Mouse (Mus musculus) heart, embryonic 11.5 days (tissue): ENCODE measurements around the gene Gipc2. TPM values are rescaled to one million over a fixed set of nuclear protein-coding genes. Genes with fewer than 3 reads are reported as not detected.

ENCODE experiments used
- ATAC-seq: fragments of 200-750 bp; cut with Nextera tagmentation; replicated peaks from 2 replicates; pipeline ENCODE4 v1.8.0; 2017; ENCODE audit warnings: moderate library complexity; ENCODE audit not compliant: insufficient number of reproducible peaks, low FRiP score, low TSS enrichment
- H3K27ac ChIP-seq: fragments of 300-500 bp; sonication (generic); 2 replicates; pipeline ENCODE4 v1.5.1; 2014; ENCODE audit warnings: mild to moderate bottlenecking, low read depth, low read length
- H3K27me3 ChIP-seq: fragments of 300-500 bp; sonication (generic); 2 replicates; pipeline ENCODE4 v1.6.1; 2014; ENCODE audit warnings: mild to moderate bottlenecking, low read length, mixed read lengths; ENCODE audit not compliant: control insufficient read depth, insufficient read depth
- H3K36me3 ChIP-seq: fragments of 300-500 bp; sonication (generic); 2 replicates; pipeline ENCODE4 v1.6.1; 2014; ENCODE audit warnings: mild to moderate bottlenecking, low read length, moderate library complexity, mixed read lengths; ENCODE audit not compliant: control insufficient read depth, insufficient read depth
- H3K4me1 ChIP-seq: fragments of 300-500 bp; sonication (generic); 2 replicates; pipeline ENCODE4 v1.6.1; 2014; ENCODE audit warnings: low read length; ENCODE audit not compliant: control insufficient read depth, insufficient read depth
- H3K4me2 ChIP-seq: fragments of 300-500 bp; sonication (generic); 2 replicates; pipeline ENCODE4 v1.6.1; 2014; ENCODE audit warnings: mild to moderate bottlenecking, moderate library complexity
- H3K4me3 ChIP-seq: fragments of 300-500 bp; sonication (generic); 2 replicates; pipeline ENCODE4 v1.5.1; 2014; ENCODE audit warnings: low read depth, low read length
- H3K9ac ChIP-seq: fragments of 300-500 bp; sonication (generic); 2 replicates; pipeline ENCODE4 v1.6.1; 2014; ENCODE audit warnings: mild to moderate bottlenecking, low read depth, low read length, moderate library complexity
- H3K9me3 ChIP-seq: fragments of 300-500 bp; sonication (generic); replicated peaks from 2 replicates; pipeline ENCODE4 v1.6.1; 2016; ENCODE audit warnings: low read length; ENCODE audit not compliant: control insufficient read depth
- WGBS: fragments of 180-500 bp; shearing (Covaris S2); extraction: QIAGEN DNeasy Blood & Tissue Kit; methylation state at CpG from one replicate; pipeline ENCODE4 v1.1.7; 2014; ENCODE audit not compliant: insufficient replicate concordance; 5-methylcytosine and 5-hydroxymethylcytosine counted together
- polyA plus RNA-seq: library from polyadenylated mRNA; unstranded; fragments of >200 nt; fragmentation: Nextera tagmentation; extraction: Ambion mirVana; gene quantifications from 2 replicates; pipeline ENCODE4 v1.2.1, GENCODE M21; 2014

The Gipc2 gene
- polyA plus RNA-seq, 1 experiment from 2014 or later = 4.4 TPM

DNA sequence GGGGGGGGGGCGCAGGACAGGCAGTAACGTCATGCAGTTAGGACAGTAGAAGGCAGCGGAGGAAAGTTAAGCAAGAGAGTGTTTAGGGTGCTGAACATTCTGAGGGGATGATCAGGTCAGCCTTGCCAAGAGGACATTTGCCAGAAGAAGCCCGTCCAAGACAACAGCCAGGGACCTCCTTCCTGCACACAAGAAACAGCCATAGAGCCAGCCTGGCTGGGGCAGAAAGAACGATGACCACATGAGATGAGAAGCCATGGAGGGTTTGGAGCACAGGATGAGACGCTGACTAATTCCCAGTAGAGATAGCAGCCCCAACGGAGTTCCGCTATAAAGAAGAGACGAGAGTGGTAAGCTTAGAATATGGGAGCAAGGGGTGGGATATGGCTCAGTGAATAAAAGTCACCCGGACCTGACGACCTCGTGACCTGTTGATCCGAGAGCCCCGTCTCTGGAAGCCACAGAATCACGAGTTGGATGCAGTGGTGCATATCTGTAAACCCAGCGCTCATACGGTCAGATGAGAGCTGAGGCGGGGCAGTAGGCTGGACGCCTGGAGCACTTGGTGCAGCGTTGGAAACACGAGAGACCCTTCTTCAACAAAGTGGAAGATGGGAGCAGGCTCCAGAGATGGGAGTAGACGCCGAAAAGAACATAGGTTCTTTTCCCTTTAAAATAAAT is 9.1 kb downstream of the Gipc2 start:
- no peak overlapping the region for H3K4me3 ChIP-seq
- no peak overlapping the region for H3K9ac ChIP-seq
- H3K27me3 ChIP-seq = no peaks in the 10 kb centered on the region
- no peaks in the 10 kb centered on the region for H3K9me3 ChIP-seq
- H3K27ac ChIP-seq = no peak overlapping the region
- H3K36me3 ChIP-seq = no peaks in the 10 kb centered on the region
- H3K4me1 ChIP-seq = peaks cover 11% of the 10 kb centered on the region
- 69% methylated on average over 23 of the region's 23 CpGs for WGBS
- no peak for ATAC-seq
- H3K4me2 ChIP-seq = no peak overlapping the region

DNA sequence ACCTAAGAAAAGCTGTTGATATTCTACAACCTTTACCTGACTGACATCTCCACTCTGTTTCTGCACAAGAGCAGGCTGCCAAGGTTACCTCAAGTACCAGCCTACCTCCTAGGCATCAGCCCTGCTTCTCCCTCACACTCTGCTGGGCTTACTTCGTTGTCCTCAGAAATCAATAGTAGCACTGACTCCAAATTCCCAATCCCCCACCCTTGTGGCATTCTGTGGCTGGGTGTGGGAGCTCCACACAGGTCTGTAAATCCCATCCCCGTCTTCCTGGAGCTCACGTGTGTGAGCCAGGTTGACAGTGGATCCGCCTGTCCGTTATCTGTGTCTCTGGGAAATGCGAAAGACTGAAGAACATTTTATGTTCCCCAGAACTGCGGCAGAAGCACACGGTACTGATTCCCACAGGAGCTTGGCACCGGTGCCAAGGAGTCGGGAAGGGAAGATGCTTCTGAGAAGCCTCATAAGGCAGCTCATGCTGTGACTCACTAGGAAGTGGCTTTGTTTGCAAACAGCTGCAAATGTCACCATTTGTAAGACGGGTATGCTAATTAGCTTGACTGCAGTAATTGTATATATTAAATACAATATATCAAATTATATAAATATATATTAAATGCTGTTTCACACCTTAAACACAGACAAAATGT is 10.6 kb downstream of the Gipc2 start:
- Histone ChIP-seq H3K27ac (no peak overlapping the region), H3K4me1 (peaks cover 10% of the 10 kb centered on the region), H3K9ac (no peak overlapping the region), H3K9me3 (no peaks in the 10 kb centered on the region), H3K4me2 (no peak overlapping the region), H3K36me3 (no peaks in the 10 kb centered on the region), H3K27me3 (no peaks in the 10 kb centered on the region), H3K4me3 (no peak overlapping the region)
- 49% methylated on average over 11 of the region's 11 CpGs for WGBS
- ATAC-seq = no peak

GRCm38 (mm10) chr3:152154095-152154494 is 11.9 kb downstream of the Gipc2 start:
- ATAC-seq = no peak
- Histone ChIP-seq H3K4me3 (no peak overlapping the region), H3K36me3 (no peaks in the 10 kb centered on the region), H3K4me2 (no peak overlapping the region), H3K27me3 (no peaks in the 10 kb centered on the region), H3K4me1 (peaks cover 17% of the 10 kb centered on the region), H3K9ac (no peak overlapping the region), H3K27ac (no peak overlapping the region), H3K9me3 (no peaks in the 10 kb centered on the region)
- 78% methylated on average over 5 of the region's 5 CpGs for WGBS

GRCm38 (mm10) chr3:152153152-152153551 is 12.9 kb downstream of the Gipc2 start:
- H3K4me3 ChIP-seq = no peak overlapping the region
- ATAC-seq = no peak
- peaks cover 17% of the 10 kb centered on the region for H3K4me1 ChIP-seq
- no peak overlapping the region for H3K27ac ChIP-seq
- no peaks in the 10 kb centered on the region for H3K9me3 ChIP-seq
- H3K4me2 ChIP-seq = no peak overlapping the region
- 72% methylated on average over 2 of the region's 2 CpGs for WGBS
- no peak overlapping the region for H3K9ac ChIP-seq
- no peaks in the 10 kb centered on the region for H3K27me3 ChIP-seq
- H3K36me3 ChIP-seq = no peaks in the 10 kb centered on the region

DNA sequence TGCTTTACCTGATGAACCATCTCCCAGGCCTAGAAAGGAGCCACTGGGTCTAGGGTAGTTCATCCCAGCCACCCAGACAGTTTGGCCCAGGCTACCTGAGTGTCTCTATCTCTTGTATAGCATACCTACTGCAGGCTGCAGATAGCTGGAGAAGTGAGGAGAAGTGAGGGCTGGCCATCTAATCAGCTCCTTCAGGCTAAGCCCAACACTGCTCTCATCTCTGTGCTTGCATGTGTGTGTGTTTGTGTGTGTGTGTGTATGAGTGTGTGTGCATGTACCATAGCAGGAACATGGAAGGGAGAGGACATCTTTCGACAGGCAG is 13.6 kb downstream of the Gipc2 start:
- Histone ChIP-seq H3K4me3 (no peak overlapping the region), H3K4me2 (peak overlapping the region; percentile 59), H3K27ac (no peak overlapping the region), H3K4me1 (peaks cover 17% of the 10 kb centered on the region), H3K36me3 (no peaks in the 10 kb centered on the region), H3K9ac (no peak overlapping the region), H3K9me3 (no peaks in the 10 kb centered on the region), H3K27me3 (no peaks in the 10 kb centered on the region)
- WGBS = 84% methylated on average over 1 of the region's 1 CpGs
- ATAC-seq = peak; percentile 78

GRCm38 (mm10) chr3:152151725-152152482 is 14.1 kb downstream of the Gipc2 start:
- no peaks in the 10 kb centered on the region for H3K36me3 ChIP-seq
- 0 out of 2 replicates have a peak overlapping the region, but pooled peaks have one; percentile 23 for H3K4me3 ChIP-seq
- H3K9ac ChIP-seq = no peak overlapping the region
- ATAC-seq = 0 out of 2 replicates have a peak, but pooled peaks have one; percentile 11
- 42% methylated on average over 29 of the region's 29 CpGs for WGBS
- no peaks in the 10 kb centered on the region for H3K27me3 ChIP-seq
- no peak overlapping the region for H3K27ac ChIP-seq
- H3K9me3 ChIP-seq = no peaks in the 10 kb centered on the region
- H3K4me1 ChIP-seq = peaks cover 17% of the 10 kb centered on the region
- peak overlapping the region; percentile 59 for H3K4me2 ChIP-seq

DNA sequence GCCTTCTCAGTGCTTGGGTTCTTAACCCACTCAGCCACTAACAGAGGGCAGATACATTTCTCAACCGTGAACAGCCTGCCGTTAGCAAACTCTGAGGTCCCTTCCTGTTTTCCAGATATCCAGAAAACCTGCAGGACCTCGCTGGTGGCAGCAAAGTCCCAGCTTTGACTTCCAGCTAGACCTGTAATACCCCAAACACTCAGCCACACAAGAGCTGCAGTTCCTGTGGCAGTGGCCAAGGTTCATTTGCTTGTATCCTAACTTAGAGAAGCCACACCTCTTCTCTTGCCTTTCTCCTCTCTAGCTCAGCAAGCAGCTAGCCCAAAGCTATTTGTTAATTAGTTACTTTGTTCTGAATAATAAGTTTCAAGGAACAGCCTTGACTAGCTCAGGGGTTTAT is 16.2 kb downstream of the Gipc2 start:
- H3K4me3 ChIP-seq = no peak overlapping the region
- H3K9ac ChIP-seq = no peak overlapping the region
- H3K4me1 ChIP-seq = peaks cover 25% of the 10 kb centered on the region
- no peak overlapping the region for H3K27ac ChIP-seq
- WGBS = 34% methylated on average over 3 of the region's 3 CpGs
- no peaks in the 10 kb centered on the region for H3K36me3 ChIP-seq
- ATAC-seq = no peak
- H3K9me3 ChIP-seq = no peaks in the 10 kb centered on the region
- H3K4me2 ChIP-seq = no peak overlapping the region
- no peaks in the 10 kb centered on the region for H3K27me3 ChIP-seq

DNA sequence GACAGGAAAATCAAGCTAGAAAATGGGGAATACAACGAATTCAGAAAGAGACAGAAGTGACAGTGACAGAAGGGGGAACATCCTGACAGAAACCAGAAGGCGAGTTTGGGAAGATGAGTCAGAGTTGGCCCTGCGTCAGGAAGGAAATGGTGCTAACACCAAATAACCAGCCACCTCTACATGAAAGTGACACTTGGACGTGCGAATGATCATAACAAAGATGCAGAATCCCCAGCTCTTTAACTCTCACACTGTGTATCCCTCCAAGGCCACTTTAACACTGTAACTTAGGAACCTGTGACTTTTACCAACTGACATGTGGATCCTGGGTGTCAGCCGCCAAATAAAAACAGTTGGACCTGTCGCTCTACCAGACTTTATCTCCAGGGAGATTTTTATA is 16.6 kb downstream of the Gipc2 start:
- no peak for ATAC-seq

More for the DNA sequence above, 16.6 kb downstream of the Gipc2 start:
- Histone ChIP-seq H3K4me1 (peaks cover 29% of the 10 kb centered on the region), H3K9me3 (no peaks in the 10 kb centered on the region), H3K36me3 (no peaks in the 10 kb centered on the region), H3K4me2 (no peak overlapping the region), H3K27ac (no peak overlapping the region), H3K27me3 (no peaks in the 10 kb centered on the region), H3K9ac (no peak overlapping the region), H3K4me3 (no peak overlapping the region)
- WGBS = 49% methylated on average over 7 of the region's 7 CpGs
